Mouse (Mus musculus) MEL (cell line): ENCODE results near the gene Ncapd2. TPM values are rescaled to one million over a fixed set of nuclear protein-coding genes. Genes with fewer than 3 reads are reported as not detected.
A peak's percentile ranks its signal among the peaks of the same experiment; 100 is the strongest.

Source experiments
- DNase-seq: peaks from one replicate; pipeline ENCODE4 v3.0.0; 2011; ENCODE audit warnings: low read depth, low spot score
- H3K27ac ChIP-seq: 2 replicates; pipeline ENCODE4 v1.5.1; 2012; ENCODE audit warnings: low read depth, mild to moderate bottlenecking, control low read depth, low read length, moderate library complexity; ENCODE audit not compliant: control insufficient read depth
- H3K27me3 ChIP-seq, 2 experiments: fragments of 150-350 bp in 1 of 2; sonication (generic) in 1 of 2; 2 replicates each; pipeline ENCODE4 v1.6.1; 2012; ENCODE audit warnings: low read length in 2 of 2, mild to moderate bottlenecking in 2 of 2, improper control_type of control experiment in 1 of 2, moderate library complexity in 1 of 2; ENCODE audit not compliant: insufficient read depth in 2 of 2, control insufficient read depth in 1 of 2
- H3K36me3 ChIP-seq, 2 experiments: 2 replicates each; pipeline ENCODE4 v1.6.1; 2012 to 2014; ENCODE audit warnings: low read length in 2 of 2, improper control_type of control experiment in 1 of 2, inconsistent platforms in 1 of 2, mild to moderate bottlenecking in 1 of 2; ENCODE audit not compliant: insufficient read depth in 2 of 2, control insufficient read depth in 1 of 2
- H3K4me1 ChIP-seq, 2 experiments: fragments of 150-350 bp in 1 of 2; sonication (generic) in 1 of 2; 2 replicates each; pipeline ENCODE4 v1.6.1; 2012; ENCODE audit warnings: low read length in 2 of 2, improper control_type of control experiment in 1 of 2, mild to moderate bottlenecking in 1 of 2; ENCODE audit not compliant: insufficient read depth in 2 of 2, control insufficient read depth in 1 of 2
- H3K4me3 ChIP-seq, 2 experiments: fragments of 150-350 bp in 1 of 2; sonication (generic) in 1 of 2; 2 replicates each; pipeline ENCODE4 v1.5.1; 2012; ENCODE audit warnings: low read depth in 2 of 2, low read length in 2 of 2, mild to moderate bottlenecking in 2 of 2, moderate library complexity in 2 of 2, control low read depth in 1 of 2, improper control_type of control experiment in 1 of 2; ENCODE audit not compliant: control insufficient read depth in 1 of 2, insufficient read depth in 1 of 2
- H3K79me2 ChIP-seq: 2 replicates; pipeline ENCODE4 v1.6.1; 2012; ENCODE audit warnings: mild to moderate bottlenecking, low read length, moderate library complexity; ENCODE audit not compliant: control insufficient read depth, poor library complexity, insufficient read depth
- H3K9ac ChIP-seq: 2 replicates; pipeline ENCODE4 v1.6.1; 2012; ENCODE audit warnings: low read depth, mild to moderate bottlenecking, control low read depth, low read length, moderate library complexity; ENCODE audit not compliant: control insufficient read depth, poor library complexity, severe bottlenecking
- H3K9me3 ChIP-seq: fragments of 150-350 bp; sonication (generic); replicated peaks from 2 replicates; pipeline ENCODE4 v1.6.1; 2012; ENCODE audit warnings: mild to moderate bottlenecking, low read length, improper control_type of control experiment, moderate library complexity; ENCODE audit not compliant: insufficient read depth
- BHLHE40 ChIP-seq: IDR thresholded peaks from 2 replicates; pipeline ENCODE4 v1.6.1; 2012; ENCODE audit warnings: low read depth, mild to moderate bottlenecking, inconsistent platforms, low read length, improper control_type of control experiment, borderline replicate concordance
- CHD1 ChIP-seq: IDR thresholded peaks from 2 replicates; pipeline ENCODE4 v1.6.1; 2012; ENCODE audit warnings: low read depth, mild to moderate bottlenecking, inconsistent platforms, low read length, improper control_type of control experiment
- CHD2 ChIP-seq: IDR thresholded peaks from 2 replicates; pipeline ENCODE4 v1.6.1; 2011; ENCODE audit warnings: low read length, improper control_type of control experiment
- CTCF ChIP-seq, 3 experiments: IDR thresholded peaks in 2 of 3; conservative IDR thresholded peaks in 1 of 3; 2 replicates each; pipeline ENCODE4 v1.5.1; 2011 to 2012; ENCODE audit warnings: low read length in 3 of 3, low read depth in 2 of 3, mild to moderate bottlenecking in 2 of 3, improper control_type of control experiment in 1 of 3, inconsistent platforms in 1 of 3, mixed read lengths in 1 of 3, moderate library complexity in 1 of 3; ENCODE audit not compliant: control insufficient read depth in 1 of 3, insufficient read depth in 1 of 3, poor library complexity in 1 of 3, severe bottlenecking in 1 of 3
- E2F4 ChIP-seq: IDR thresholded peaks from 2 replicates; pipeline ENCODE4 v1.6.1; 2011; ENCODE audit warnings: low read depth, low read length, improper control_type of control experiment, borderline replicate concordance
- EP300 ChIP-seq, 2 experiments: IDR thresholded peaks; 2 replicates each; pipeline ENCODE4 v1.6.1; 2011; ENCODE audit warnings: improper control_type of control experiment in 2 of 2, low read length in 2 of 2, low read depth in 1 of 2, mild to moderate bottlenecking in 1 of 2
- ETS1 ChIP-seq: IDR thresholded peaks from 2 replicates; pipeline ENCODE4 v1.6.1; 2012; ENCODE audit warnings: low read depth, mild to moderate bottlenecking, inconsistent platforms, low read length, improper control_type of control experiment, moderate library complexity
- GABPA ChIP-seq: IDR thresholded peaks from 2 replicates; pipeline ENCODE4 v1.6.1; 2012; ENCODE audit warnings: low read depth, mild to moderate bottlenecking, inconsistent platforms, low read length, improper control_type of control experiment, moderate library complexity
- GATA1 ChIP-seq: IDR thresholded peaks from 2 replicates; pipeline ENCODE4 v1.6.1; 2011; ENCODE audit warnings: low read depth, low read length, improper control_type of control experiment
- HCFC1 ChIP-seq: IDR thresholded peaks from 2 replicates; pipeline ENCODE4 v1.6.1; 2012; ENCODE audit warnings: low read depth, mild to moderate bottlenecking, inconsistent platforms, low read length, improper control_type of control experiment, moderate library complexity
- JUND ChIP-seq: IDR thresholded peaks from 2 replicates; pipeline ENCODE4 v1.6.1; 2011; ENCODE audit warnings: low read depth, mild to moderate bottlenecking, improper control_type of control experiment, low read length
- KAT2A ChIP-seq: conservative IDR thresholded peaks from 2 replicates; pipeline ENCODE4 v1.6.1; 2012; ENCODE audit warnings: low read depth, low read length, improper control_type of control experiment, inconsistent platforms
- MAFK ChIP-seq: IDR thresholded peaks from 2 replicates; pipeline ENCODE4 v1.6.1; 2011; ENCODE audit warnings: low read depth, mild to moderate bottlenecking, low read length, improper control_type of control experiment, borderline replicate concordance
- MAX ChIP-seq: IDR thresholded peaks from 2 replicates; pipeline ENCODE4 v1.6.1; 2011; ENCODE audit warnings: low read length, improper control_type of control experiment
- MEF2A ChIP-seq: IDR thresholded peaks from 2 replicates; pipeline ENCODE4 v1.6.1; 2014; ENCODE audit warnings: low read depth, mild to moderate bottlenecking, inconsistent platforms, low read length, improper control_type of control experiment; ENCODE audit not compliant: poor library complexity, insufficient replicate concordance, severe bottlenecking; ENCODE audit errors: extremely low read depth
- MYC ChIP-seq: IDR thresholded peaks from 2 replicates; pipeline ENCODE4 v1.6.1; 2011; ENCODE audit warnings: low read depth, mild to moderate bottlenecking, low read length, improper control_type of control experiment, moderate library complexity
- NELFE ChIP-seq: IDR thresholded peaks from 2 replicates; pipeline ENCODE4 v1.6.1; 2011; ENCODE audit warnings: low read depth, low read length, improper control_type of control experiment
- NRF1 ChIP-seq: IDR thresholded peaks from 2 replicates; pipeline ENCODE4 v1.6.1; 2014; ENCODE audit warnings: low read depth, mild to moderate bottlenecking, inconsistent platforms, low read length, improper control_type of control experiment, moderate library complexity; ENCODE audit not compliant: poor library complexity, insufficient read depth, severe bottlenecking
- POLR2A ChIP-seq, 2 experiments: IDR thresholded peaks; 2 replicates each; pipeline ENCODE4 v1.6.1; 2011 to 2012; ENCODE audit warnings: low read length in 2 of 2, mild to moderate bottlenecking in 2 of 2, control low read depth in 1 of 2, improper control_type of control experiment in 1 of 2, low read depth in 1 of 2, moderate library complexity in 1 of 2; ENCODE audit not compliant: control insufficient read depth in 1 of 2, insufficient read depth in 1 of 2, poor library complexity in 1 of 2
- POLR2AphosphoS2 ChIP-seq: IDR thresholded peaks from 2 replicates; pipeline ENCODE4 v1.6.1; 2011; ENCODE audit warnings: low read length, improper control_type of control experiment
- POLR2AphosphoS5 ChIP-seq: IDR thresholded peaks from 2 replicates; pipeline ENCODE4 v1.6.1; 2012; ENCODE audit warnings: low read depth, borderline replicate concordance, mild to moderate bottlenecking, inconsistent platforms, low read length, moderate library complexity, mixed read lengths
- RAD21 ChIP-seq: IDR thresholded peaks from 2 replicates; pipeline ENCODE4 v1.6.1; 2011; ENCODE audit warnings: mild to moderate bottlenecking, low read depth, low read length, improper control_type of control experiment
- RCOR1 ChIP-seq: IDR thresholded peaks from 2 replicates; pipeline ENCODE4 v1.6.1; 2012; ENCODE audit warnings: low read depth, mild to moderate bottlenecking, inconsistent platforms, low read length, improper control_type of control experiment
- SIN3A ChIP-seq: IDR thresholded peaks from 2 replicates; pipeline ENCODE4 v1.6.1; 2012; ENCODE audit warnings: low read length, improper control_type of control experiment, inconsistent platforms
- TAL1 ChIP-seq: IDR thresholded peaks from 2 replicates; pipeline ENCODE4 v1.6.1; 2012; ENCODE audit warnings: mild to moderate bottlenecking, inconsistent platforms, low read length, moderate library complexity, mixed read lengths
- TBP ChIP-seq: IDR thresholded peaks from 2 replicates; pipeline ENCODE4 v1.8.0; 2011; ENCODE audit warnings: low read depth, low read length, improper control_type of control experiment
- USF1 ChIP-seq: IDR thresholded peaks from 2 replicates; pipeline ENCODE4 v1.6.1; 2014; ENCODE audit warnings: low read depth, mild to moderate bottlenecking, inconsistent platforms, low read length, improper control_type of control experiment, moderate library complexity
- USF2 ChIP-seq, 2 experiments: IDR thresholded peaks; 2 replicates each; pipeline ENCODE4 v1.6.1; 2011 to 2012; ENCODE audit warnings: improper control_type of control experiment in 2 of 2, low read length in 2 of 2, borderline replicate concordance in 1 of 2, inconsistent platforms in 1 of 2, low read depth in 1 of 2, mild to moderate bottlenecking in 1 of 2; ENCODE audit not compliant: insufficient read depth in 1 of 2
- ZC3H11A ChIP-seq: IDR thresholded peaks from 2 replicates; pipeline ENCODE4 v1.6.1; 2012; ENCODE audit warnings: low read depth, mild to moderate bottlenecking, inconsistent platforms, low read length, improper control_type of control experiment
- ZKSCAN1 ChIP-seq: IDR thresholded peaks from 2 replicates; pipeline ENCODE4 v1.6.1; 2012; ENCODE audit warnings: low read depth, mild to moderate bottlenecking, inconsistent platforms, low read length, improper control_type of control experiment, moderate library complexity
- polyA plus RNA-seq, 2 experiments: library from polyadenylated mRNA; stranded (reverse) in 1 of 2; unstranded in 1 of 2; fragments of >175 nt in 1 of 2; fragments of >200 nt in 1 of 2; gene quantifications; 2 replicates each; pipeline versions ENCODE4 v1.2.1 to v1.2.4; 2012; ENCODE audit warnings: low replicate concordance in 2 of 2, low read depth in 1 of 2; ENCODE audit not compliant: insufficient read length in 2 of 2, insufficient read depth in 1 of 2, missing spikeins in 1 of 2
- total RNA-seq: library from RNA; depleted of rRNA; stranded (reverse); fragments of 300-350 nt; gene quantifications from 2 replicates; pipeline ENCODE4 v1.2.3, GENCODE M21; 2012

Gene Ncapd2
- total and polyA plus RNA-seq, 3 experiments: 86.6 to 394 TPM; not detected in 1

GRCm38 (mm10) chr6:125156903-125157614 lies 34.4 kb downstream of the Ncapd2 start:
- DNase-seq: no peak
- Histone ChIP-seq H3K27me3 (no peaks in the 10 kb centered on the region), H3K4me1 (peaks cover 0 to 50% of the 10 kb centered on the region in 2 experiments), H3K9me3 (no peaks in the 10 kb centered on the region), H3K4me3 (no peak overlapping the region), H3K27ac (no peak overlapping the region), H3K9ac (no peak overlapping the region), H3K36me3 (peaks cover 0 to 35% of the 10 kb centered on the region in 2 experiments; a peak in 2 of 4 replicates), H3K79me2 (peaks cover 51% of the 10 kb centered on the region)
- TF ChIP-seq GABPA (no peak), JUND (no peak), HCFC1 (no peak), NELFE (no peak), KAT2A (no peak), EP300 (IDR thresholded peaks at IDR 0.05; ENCODE audit: low read depth in 1 of 2, low read length in 2 of 2) (no peak), MAFK (no peak), POLR2AphosphoS5 (no peak), POLR2A (IDR thresholded peaks at IDR 0.05; ENCODE audit: control insufficient read depth in 1 of 2, insufficient read depth in 1 of 2, low read depth in 1 of 2, low read length in 2 of 2, poor library complexity in 1 of 2) (no peak), RCOR1 (no peak), MYC (no peak), NRF1 (no peak), MEF2A (no peak), CHD1 (no peak), TBP (no peak), USF2 (IDR thresholded peaks at IDR 0.05; ENCODE audit: borderline replicate concordance in 1 of 2, insufficient read depth in 1 of 2, low read depth in 1 of 2, low read length in 2 of 2) (no peak), TAL1 (no peak), E2F4 (no peak), CTCF (IDR thresholded peaks at IDR 0.05 in 2 of 3, conservative IDR thresholded peaks at IDR 0.05 in 1 of 3; ENCODE audit: control insufficient read depth in 1 of 3, insufficient read depth in 1 of 3, low read depth in 2 of 3, low read length in 3 of 3, poor library complexity in 1 of 3, severe bottlenecking in 1 of 3) (no peak)

- Histone ChIP-seq H3K27ac (no peak overlapping the region), H3K4me3 (peak overlapping the region in 1 of 2 experiments; percentile 52; a peak in 1 of 4 replicates), H3K36me3 (peaks cover 0 to 41% of the 10 kb centered on the region in 2 experiments; a peak in 2 of 4 replicates), H3K27me3 (no peaks in the 10 kb centered on the region), H3K4me1 (peaks cover 0 to 55% of the 10 kb centered on the region in 2 experiments), H3K79me2 (peaks cover 52% of the 10 kb centered on the region), H3K9me3 (no peaks in the 10 kb centered on the region), H3K9ac (peak overlapping the region; percentile 68; the same call in 1 of the 2 replicates)
- no peak for DNase-seq
- no peak for TF ChIP-seq GABPA
- no peak for TF ChIP-seq CHD2
- no peak for TF ChIP-seq USF2 (IDR thresholded peaks at IDR 0.05; ENCODE audit: borderline replicate concordance in 1 of 2, insufficient read depth in 1 of 2, low read depth in 1 of 2, low read length in 2 of 2)
- no peak for TF ChIP-seq MYC
- no peak for TF ChIP-seq TAL1
- TF ChIP-seq NELFE: no peak
- no peak for TF ChIP-seq ZC3H11A
- TF ChIP-seq MAX: no peak
- no peak for TF ChIP-seq POLR2AphosphoS2
- no peak for TF ChIP-seq ETS1
- TF ChIP-seq ZKSCAN1: no peak
- TF ChIP-seq SIN3A: no peak
- TF ChIP-seq GATA1: no peak
- TF ChIP-seq USF1: no peak
- TF ChIP-seq RAD21: no peak
- TF ChIP-seq BHLHE40: no peak
- no peak for TF ChIP-seq POLR2AphosphoS5
Measured at GRCm38 (mm10) chr6:125156491-125156890, 35.0 kb downstream of the Ncapd2 start.
